Mouse (Mus musculus): ENCODE measurements around the gene Crtc1.

GRCm38 (mm10) chr8:70457882-70458281 is 18.5 kb upstream of the Crtc1 start:
- TF ChIP-seq EP300 (IDR thresholded peaks at IDR 0.05) (no peak), CTCF (IDR thresholded peaks at IDR 0.05) (no peak)

All from lung, postnatal 0 days (tissue).